Mouse (Mus musculus): ENCODE measurements around the gene Xpot.

Xpot gene

GRCm38 (mm10) chr10:121625006-121625405 is 1.1 kb downstream of the Xpot start:
- in situ Hi-C loops (cut with MboI, MseI), result no loop called here

GRCm38 (mm10) chr10:121623670-121624069 is 2.5 kb downstream of the Xpot start:
- in situ Hi-C loops (cut with MboI, MseI), result loop anchor here in 1 of 2 experiments (5.0 to 25.0 kb wide), 3 partner anchors 361 to 1539 kb away; partner anchors contain the start of gene Helb

- in situ Hi-C loops (cut with MboI, MseI), result loop anchor here in 1 of 2 experiments (5.0 to 25.0 kb wide), 3 partner anchors 360 to 1540 kb away; partner anchors contain the start of gene Helb
Observed at GRCm38 (mm10) chr10:121622431-121622830, 3.7 kb downstream of the Xpot start.

- in situ Hi-C loops (cut with MboI, MseI), result loop anchor here in 1 of 2 experiments (25.0 kb wide), 2 partner anchors 1504 to 1546 kb away; partner anchors contain the start of gene Helb
Observed at GRCm38 (mm10) chr10:121615935-121616334, 10.2 kb downstream of the Xpot start.

- in situ Hi-C loops (cut with MboI, MseI), result loop anchor here in 1 of 2 experiments (25.0 kb wide), 2 partner anchors 1503 to 1547 kb away; partner anchors contain the start of gene Helb
Observed at GRCm38 (mm10) chr10:121615146-121615870, 10.8 kb downstream of the Xpot start.

- in situ Hi-C loops (cut with MboI, MseI), result loop anchor here in 1 of 2 experiments (25.0 kb wide), 2 partner anchors 1501 to 1549 kb away; partner anchors contain the start of gene Helb
Observed at GRCm38 (mm10) chr10:121613570-121613969, 12.6 kb downstream of the Xpot start.

- in situ Hi-C loops (cut with MboI, MseI), result loop anchor here in 1 of 2 experiments (25.0 kb wide), 2 partner anchors 1500 to 1550 kb away; partner anchors contain the start of gene Helb
Observed at GRCm38 (mm10) chr10:121612448-121612847, 13.7 kb downstream of the Xpot start.

GRCm38 (mm10) chr10:121611587-121611986 is 14.5 kb downstream of the Xpot start:
- in situ Hi-C loops (cut with MboI, MseI), result loop anchor here in 1 of 2 experiments (25.0 kb wide), 2 partner anchors 1499 to 1551 kb away; partner anchors contain the start of gene Helb

GRCm38 (mm10) chr10:121608177-121608576 is 18.0 kb downstream of the Xpot start:
- in situ Hi-C loops (cut with MboI, MseI), result loop anchor here (5.0 to 25.0 kb wide), 4 partner anchors 46 to 1564 kb away; partner anchors contain the start of gene Helb (in 1 of the 2)

GRCm38 (mm10) chr10:121604632-121605344 is 21.3 kb downstream of the Xpot start:
- in situ Hi-C loops (cut with MboI, MseI), result loop anchor here (5.0 to 25.0 kb wide), 4 partner anchors 42 to 1568 kb away; partner anchors contain the start of gene Helb (in 1 of the 2)

- in situ Hi-C loops (cut with MboI, MseI), result loop anchor here in 1 of 2 experiments (25.0 kb wide), 2 partner anchors 1491 to 1559 kb away; partner anchors contain the start of gene Helb
Observed at GRCm38 (mm10) chr10:121603556-121603955, 22.6 kb downstream of the Xpot start.

GRCm38 (mm10) chr10:121601272-121601671 is 24.9 kb downstream of the Xpot start:
- in situ Hi-C loops (cut with MboI, MseI), result loop anchor here in 1 of 2 experiments (25.0 kb wide), 2 partner anchors 1489 to 1561 kb away; partner anchors contain the start of gene Helb

- in situ Hi-C loops (cut with MboI, MseI), result no loop called here
Observed at GRCm38 (mm10) chr10:121596580-121596979, 29.6 kb downstream of the Xpot start.

- in situ Hi-C loops (cut with MboI, MseI), result no loop called here
Observed at GRCm38 (mm10) chr10:121591106-121591505, 35.0 kb downstream of the Xpot start.

- in situ Hi-C loops (cut with MboI, MseI), result no loop called here
Observed at GRCm38 (mm10) chr10:121587371-121587840, 38.7 kb downstream of the Xpot start.

- in situ Hi-C loops (cut with MboI, MseI), result no loop called here
Observed at GRCm38 (mm10) chr10:121586675-121587370, 39.3 kb downstream of the Xpot start, which contains the start of gene Tbk1. Gene Tbk1 (minus strand): TSS chr10:121586787.

- in situ Hi-C loops (cut with MboI, MseI), result no loop called here
Observed at GRCm38 (mm10) chr10:121585791-121586642, 40.1 kb downstream of the Xpot start.

- in situ Hi-C loops (cut with MboI, MseI), result no loop called here
Observed at GRCm38 (mm10) chr10:121585056-121585790, 40.9 kb downstream of the Xpot start.

- in situ Hi-C loops (cut with MboI, MseI), result no loop called here
Observed at GRCm38 (mm10) chr10:121584033-121584432, 42.1 kb downstream of the Xpot start.
